Mouse (Mus musculus) CH12.LX (cell line): ENCODE data around the gene Glis1. TPM values are rescaled to one million over a fixed set of nuclear protein-coding genes. Genes with fewer than 3 reads are reported as not detected.
A peak's percentile ranks its signal among the peaks of the same experiment; 100 is the strongest.

Experiments used
- DNase-seq: peaks from one replicate; pipeline ENCODE4 v3.0.0-alpha.2; 2013; ENCODE audit errors: extremely low read depth
- H3K27ac ChIP-seq: 2 replicates; pipeline ENCODE4 v1.5.1; 2012; ENCODE audit warnings: low read depth, mild to moderate bottlenecking, control low read depth, moderate library complexity; ENCODE audit not compliant: insufficient read depth
- H3K27me3 ChIP-seq: replicated peaks from 2 replicates; pipeline ENCODE3; 2012; ENCODE audit warnings: inconsistent platforms
- H3K36me3 ChIP-seq, 2 experiments: replicated peaks in 1 of 2; 2 replicates each; pipeline versions ENCODE3 to v1.6.1; 2012; ENCODE audit warnings: inconsistent platforms in 1 of 2, low read length in 1 of 2, mild to moderate bottlenecking in 1 of 2, mixed read lengths in 1 of 2, moderate library complexity in 1 of 2; ENCODE audit not compliant: control insufficient read depth in 1 of 2, insufficient read depth in 1 of 2
- H3K4me1 ChIP-seq, 2 experiments: 2 replicates each; pipeline ENCODE4 v1.6.1; 2012; ENCODE audit warnings: inconsistent platforms in 1 of 2, moderate library complexity in 1 of 2; ENCODE audit not compliant: insufficient read depth in 2 of 2, control insufficient read depth in 1 of 2
- H3K4me2 ChIP-seq: 2 replicates; pipeline ENCODE4 v1.6.1; 2012; ENCODE audit warnings: low read depth, mild to moderate bottlenecking, control low read depth; ENCODE audit not compliant: poor library complexity, insufficient read depth, severe bottlenecking
- H3K4me3 ChIP-seq, 3 experiments: fragments of 150-350 bp in 1 of 3; sonication (generic) in 1 of 3; replicated peaks in 1 of 3; 2 replicates each; pipeline versions ENCODE3 to v1.5.1; 2011 to 2012; ENCODE audit warnings: low read depth in 2 of 3, low read length in 2 of 3, mild to moderate bottlenecking in 2 of 3, moderate library complexity in 2 of 3, control low read depth in 1 of 3, improper control_type of control experiment in 1 of 3, inconsistent platforms in 1 of 3, mixed read lengths in 1 of 3; ENCODE audit not compliant: poor library complexity in 1 of 3
- H3K79me2 ChIP-seq: replicated peaks from 2 replicates; pipeline ENCODE4 v1.6.1; 2012; ENCODE audit warnings: mild to moderate bottlenecking, moderate library complexity; ENCODE audit not compliant: control insufficient read depth, poor library complexity, insufficient read depth, severe bottlenecking; ENCODE audit errors: extremely low read depth
- H3K9ac ChIP-seq: 2 replicates; pipeline ENCODE4 v1.6.1; 2012; ENCODE audit warnings: low read depth, mild to moderate bottlenecking, control low read depth, moderate library complexity; ENCODE audit not compliant: insufficient read depth
- H3K9me3 ChIP-seq: replicated peaks from 2 replicates; pipeline ENCODE3; 2012; ENCODE audit warnings: low read length, inconsistent platforms, mixed read lengths
- CHD2 ChIP-seq: IDR thresholded peaks from 2 replicates; pipeline ENCODE4 v1.6.1; 2011; ENCODE audit warnings: low read length, improper control_type of control experiment
- E2F4 ChIP-seq: IDR thresholded peaks from 2 replicates; pipeline ENCODE4 v1.6.1; 2011; ENCODE audit warnings: low read depth, low read length, improper control_type of control experiment; ENCODE audit not compliant: insufficient replicate concordance
- EP300 ChIP-seq: IDR thresholded peaks from 2 replicates; pipeline ENCODE4 v1.6.1; 2011; ENCODE audit warnings: low read length, improper control_type of control experiment
- HCFC1 ChIP-seq: IDR thresholded peaks from 2 replicates; pipeline ENCODE4 v1.6.1; 2012; ENCODE audit warnings: low read depth, mild to moderate bottlenecking, inconsistent platforms, low read length, improper control_type of control experiment
- JUND ChIP-seq: conservative IDR thresholded peaks from 2 replicates; pipeline ENCODE4 v1.6.1; 2011; ENCODE audit warnings: low read depth, low read length, improper control_type of control experiment
- NRF1 ChIP-seq: IDR thresholded peaks from 2 replicates; pipeline ENCODE4 v1.6.1; 2014; ENCODE audit warnings: low read depth, mild to moderate bottlenecking, inconsistent platforms, low read length, improper control_type of control experiment, moderate library complexity
- POLR2A ChIP-seq: IDR thresholded peaks from 2 replicates; pipeline ENCODE4 v1.6.1; 2011; ENCODE audit warnings: low read depth, mild to moderate bottlenecking, improper control_type of control experiment, low read length
- SIN3A ChIP-seq: IDR thresholded peaks from 2 replicates; pipeline ENCODE4 v1.6.1; 2012; ENCODE audit warnings: low read length, improper control_type of control experiment, inconsistent platforms
- TCF12 ChIP-seq: IDR thresholded peaks from 2 replicates; pipeline ENCODE4 v1.6.1; 2014; ENCODE audit warnings: low read depth, mild to moderate bottlenecking, inconsistent platforms, low read length, improper control_type of control experiment
- ZC3H11A ChIP-seq: IDR thresholded peaks from 2 replicates; pipeline ENCODE4 v1.6.1; 2012; ENCODE audit warnings: low read depth, mild to moderate bottlenecking, inconsistent platforms, low read length, improper control_type of control experiment
- ZMIZ1 ChIP-seq: IDR thresholded peaks from 2 replicates; pipeline ENCODE4 v1.6.1; 2012; ENCODE audit warnings: low read depth, mild to moderate bottlenecking, inconsistent platforms, low read length, improper control_type of control experiment
- dilution Hi-C: fragments of 300-500 bp; cut with MboI; formaldehyde crosslinking; loops from 2 replicates; pipeline ENCODE4 v1.14.3; 2020; ENCODE audit warnings: low sequenced_read_pairs; ENCODE audit not compliant: extremely low pct_unique_long_range_greater_than_20kb, extremely low pct_ligation_motif_present
- in situ Hi-C: fragments of 300-500 bp; cut with MboI; formaldehyde crosslinking; loops from 3 replicates; pipeline ENCODE4 v1.14.3; 2019; ENCODE audit warnings: low sequenced_read_pairs, low pct_ligation_motif_present, low pct_unique_long_range_greater_than_20kb, mixed read lengths
- polyA plus RNA-seq: library from polyadenylated mRNA; unstranded; fragments of >175 nt; gene quantifications from 2 replicates; pipeline ENCODE4 v1.2.1, GENCODE M21; 2012; ENCODE audit warnings: low read depth; ENCODE audit not compliant: insufficient read length
- total RNA-seq, 2 experiments: library from RNA; depleted of rRNA; stranded (reverse); fragments of 300-350 nt in 1 of 2; fragments of >200 nt in 1 of 2; gene quantifications; 2 replicates each; pipeline ENCODE4 v1.2.3; 2012 to 2014

The Glis1 gene
- total RNA-seq (2012; rRNA removed) (0.08 TPM in 1 of 2 replicates, not detected in the other), total RNA-seq (2014; rRNA removed) (0.17 TPM in 1 of 2 replicates, not detected in the other), polyA plus RNA-seq (1.3 and 2.2 TPM in 2 replicates)

- Histone ChIP-seq H3K79me2 (no peaks in the 10 kb centered on the region), H3K4me3 (peak within 1 kb of the TSS in 2 of 3 experiments; percentile 32 to 46), H3K27me3 (peaks cover 28% of the 10 kb centered on the region), H3K4me2 (peak within 1 kb of the TSS; percentile 87), H3K9me3 (peaks cover 5% of the 10 kb centered on the region), H3K36me3 (no peaks in the 10 kb centered on the region), H3K4me1 (peaks cover 0 to 4% of the 10 kb centered on the region in 2 experiments; a peak in 2 of 4 replicates), H3K9ac (no peak within 1 kb of the TSS), H3K27ac (no peak within 1 kb of the TSS)
- DNase-seq: no peak
- TF ChIP-seq ZMIZ1: no peak
- no peak for TF ChIP-seq ZC3H11A
- no peak for TF ChIP-seq CHD2
- TF ChIP-seq E2F4: no peak
- no peak for TF ChIP-seq NRF1
- dilution Hi-C loops (no loop called here), in situ Hi-C loops (no loop called here)
Observed at GRCm38 (mm10) chr4:107434356-107435237, at the start of gene Glis1. Glis1 (plus strand) TSS chr4:107434591.

GRCm38 (mm10) chr4:107387038-107387437 lies 47.4 kb upstream of the Glis1 start:
- peaks cover 69 to 86% of the 10 kb centered on the region in 2 experiments for H3K36me3 ChIP-seq
- dilution Hi-C loops: no loop called here
- H3K4me3 ChIP-seq: no peak overlapping the region
- no peak overlapping the region for H3K4me2 ChIP-seq
- in situ Hi-C loops: no loop called here
- H3K9ac ChIP-seq: no peak overlapping the region
- H3K27me3 ChIP-seq: no peaks in the 10 kb centered on the region
- no peak for TF ChIP-seq ZMIZ1
- no peak for TF ChIP-seq SIN3A
- no peak for TF ChIP-seq TCF12
- no peak for TF ChIP-seq HCFC1
- no peak for TF ChIP-seq JUND
- TF ChIP-seq EP300: no peak
- TF ChIP-seq POLR2A: no peak
- TF ChIP-seq, all 38 proteins: peak for 0
- Histone ChIP-seq H3K79me2 (no peaks in the 10 kb centered on the region; the same call in 1 of the 2 replicates), H3K4me1 (no peaks in the 10 kb centered on the region), H3K27ac (no peak overlapping the region), H3K9me3 (no peaks in the 10 kb centered on the region)
- DNase-seq: no peak

GRCm38 (mm10) chr4:107387465-107387864 lies 46.9 kb upstream of the Glis1 start:
- no peak for TF ChIP-seq POLR2A
- no peaks in the 10 kb centered on the region; the same call in 1 of the 2 replicates for H3K79me2 ChIP-seq
- H3K4me2 ChIP-seq: no peak overlapping the region
- no peaks in the 10 kb centered on the region for H3K27me3 ChIP-seq
- peaks cover 72 to 89% of the 10 kb centered on the region in 2 experiments for H3K36me3 ChIP-seq
- dilution Hi-C loops: no loop called here
- no peak overlapping the region for H3K9ac ChIP-seq
- in situ Hi-C loops: no loop called here
- H3K27ac ChIP-seq: no peak overlapping the region
- no peak for DNase-seq
- no peak overlapping the region for H3K4me3 ChIP-seq
- no peaks in the 10 kb centered on the region for H3K9me3 ChIP-seq
- H3K4me1 ChIP-seq: no peaks in the 10 kb centered on the region
